Mouse (Mus musculus): ENCODE measurements around the gene Ccdc183. TPM values are rescaled to one million over a fixed set of nuclear protein-coding genes. Genes with fewer than 3 reads are reported as not detected.

Gene Ccdc183
- total and polyA plus RNA-seq, 3 experiments = 0.05 TPM; not detected in 2

DNA sequence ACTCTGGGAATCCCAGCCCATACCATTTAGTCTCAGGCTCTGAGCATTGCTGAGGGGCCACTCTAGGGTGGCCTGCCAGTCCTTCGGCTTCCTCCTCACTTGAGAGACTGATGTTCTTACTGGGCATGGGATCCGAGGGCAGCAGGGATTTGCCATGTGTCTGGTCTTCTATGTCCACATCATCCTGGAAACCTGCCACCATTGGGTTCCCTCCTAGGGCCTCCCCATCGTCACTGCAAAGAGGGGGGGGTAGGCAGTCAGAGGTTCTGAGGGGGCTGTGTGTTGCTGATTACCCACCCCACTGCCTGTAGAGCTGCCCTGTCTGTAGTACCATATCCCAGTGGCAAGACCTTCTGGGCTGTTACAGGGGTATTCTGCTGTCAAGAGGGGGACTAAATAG is 31.9 kb downstream of the Ccdc183 start:
- TF ChIP-seq GATA1 (IDR thresholded peaks at IDR 0.05; ENCODE audit: borderline replicate concordance, low read length) (no peak), CTCF (IDR thresholded peaks at IDR 0.05; ENCODE audit: low read depth, low read length) (no peak), GATA2 (IDR thresholded peaks at IDR 0.05; ENCODE audit: borderline replicate concordance, low read depth, low read length) (no peak), POLR2AphosphoS5 (IDR thresholded peaks at IDR 0.05; ENCODE audit: insufficient replicate concordance, low read depth, low read length) (no peak), TAL1 (conservative IDR thresholded peaks at IDR 0.05; ENCODE audit: low read depth, low read length) (no peak)
- peaks cover under 1% of the 10 kb centered on the region; the same call in 1 of the 2 replicates for H3K9me3 ChIP-seq (replicated peaks)
- H3K4me3 ChIP-seq (ENCODE audit: low read depth, low read length) = no peak overlapping the region
- ATAC-seq (ENCODE audit: extremely low read depth, insufficient number of reproducible peaks, low FRiP score, poor library complexity, severe bottlenecking) (no peak), DNase-seq (ENCODE audit: low spot score) (no peak)
- no peaks in the 10 kb centered on the region for H3K27me3 ChIP-seq (ENCODE audit: insufficient read depth, low read length)
- peaks cover 88% of the 10 kb centered on the region for H3K36me3 ChIP-seq (replicated peaks)
- peaks cover 29% of the 10 kb centered on the region for H3K4me1 ChIP-seq (ENCODE audit: insufficient read depth, low read depth, low read length)

DNA sequence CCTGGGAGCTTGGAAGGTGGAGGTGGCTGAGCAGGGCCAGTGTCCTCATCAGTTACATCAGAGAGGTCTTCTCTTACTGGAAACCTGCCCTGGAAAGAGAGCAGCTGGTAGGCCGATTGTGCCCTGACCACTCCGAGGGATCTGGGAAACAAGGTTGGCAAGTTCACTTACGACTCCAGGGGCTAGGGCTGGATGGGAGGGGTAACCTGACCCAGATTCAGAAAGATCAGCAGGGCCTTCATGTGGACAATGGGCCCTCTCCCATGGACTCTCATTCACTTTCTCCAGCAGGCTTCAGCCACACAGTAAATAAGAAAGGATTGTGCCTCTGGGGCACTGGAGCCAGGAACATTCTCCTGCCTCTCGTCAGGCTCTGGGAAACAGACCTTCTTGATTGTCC is 32.6 kb downstream of the Ccdc183 start:
- H3K27me3 ChIP-seq (ENCODE audit: insufficient read depth, low read length) = peaks cover under 1% of the 10 kb centered on the region; the same call in 1 of the 2 replicates
- peaks cover 81% of the 10 kb centered on the region for H3K36me3 ChIP-seq (replicated peaks)
- ATAC-seq (ENCODE audit: extremely low read depth, insufficient number of reproducible peaks, low FRiP score, poor library complexity, severe bottlenecking) (no peak), DNase-seq (ENCODE audit: low spot score) (no peak)
- peaks cover 30% of the 10 kb centered on the region for H3K4me1 ChIP-seq (ENCODE audit: insufficient read depth, low read depth, low read length)
- peaks cover 8% of the 10 kb centered on the region for H3K9me3 ChIP-seq (replicated peaks)
- no peak overlapping the region for H3K4me3 ChIP-seq (ENCODE audit: low read depth, low read length)
- no peak for TF ChIP-seq GATA2 (IDR thresholded peaks at IDR 0.05; ENCODE audit: borderline replicate concordance, low read depth, low read length)
- TF ChIP-seq GATA1 (IDR thresholded peaks at IDR 0.05; ENCODE audit: borderline replicate concordance, low read length) = no peak
- TF ChIP-seq TAL1 (conservative IDR thresholded peaks at IDR 0.05; ENCODE audit: low read depth, low read length) = no peak
- TF ChIP-seq POLR2AphosphoS5 (IDR thresholded peaks at IDR 0.05; ENCODE audit: insufficient replicate concordance, low read depth, low read length) = no peak
- no peak for TF ChIP-seq CTCF (IDR thresholded peaks at IDR 0.05; ENCODE audit: low read depth, low read length)

DNA sequence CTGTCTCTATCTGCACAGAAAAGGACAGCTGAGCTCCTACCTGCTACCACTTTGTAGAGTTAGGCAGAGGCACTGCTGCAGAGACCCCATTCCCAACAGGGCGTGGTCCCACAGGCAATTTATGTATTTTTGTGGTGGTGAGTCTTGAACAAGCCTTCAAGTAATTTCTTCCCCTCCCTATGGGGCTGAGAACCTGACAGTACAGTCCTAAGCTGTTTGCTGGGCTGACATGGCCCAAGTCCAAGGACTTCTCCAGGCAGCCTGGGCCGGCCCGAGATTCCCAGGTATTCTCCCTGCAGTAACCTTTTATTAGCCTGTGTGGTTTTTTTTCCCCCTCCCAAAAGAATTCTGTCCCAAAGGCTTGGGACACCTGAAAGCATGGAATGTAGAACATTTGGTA is 33.3 kb downstream of the Ccdc183 start:
- Histone ChIP-seq H3K9me3 (replicated peaks) (peaks cover 15% of the 10 kb centered on the region), H3K4me3 (ENCODE audit: low read depth, low read length) (no peak overlapping the region), H3K27me3 (ENCODE audit: insufficient read depth, low read length) (peaks cover 4% of the 10 kb centered on the region; the same call in 1 of the 2 replicates), H3K36me3 (replicated peaks) (peaks cover 74% of the 10 kb centered on the region), H3K4me1 (ENCODE audit: insufficient read depth, low read depth, low read length) (peaks cover 30% of the 10 kb centered on the region)
- DNase-seq (ENCODE audit: low spot score) = no peak
- no peak for ATAC-seq (ENCODE audit: extremely low read depth, insufficient number of reproducible peaks, low FRiP score, poor library complexity, severe bottlenecking)
- TF ChIP-seq GATA2 (IDR thresholded peaks at IDR 0.05; ENCODE audit: borderline replicate concordance, low read depth, low read length) (no peak), TAL1 (conservative IDR thresholded peaks at IDR 0.05; ENCODE audit: low read depth, low read length) (no peak), POLR2AphosphoS5 (IDR thresholded peaks at IDR 0.05; ENCODE audit: insufficient replicate concordance, low read depth, low read length) (no peak), GATA1 (IDR thresholded peaks at IDR 0.05; ENCODE audit: borderline replicate concordance, low read length) (no peak), CTCF (IDR thresholded peaks at IDR 0.05; ENCODE audit: low read depth, low read length) (no peak)

DNA sequence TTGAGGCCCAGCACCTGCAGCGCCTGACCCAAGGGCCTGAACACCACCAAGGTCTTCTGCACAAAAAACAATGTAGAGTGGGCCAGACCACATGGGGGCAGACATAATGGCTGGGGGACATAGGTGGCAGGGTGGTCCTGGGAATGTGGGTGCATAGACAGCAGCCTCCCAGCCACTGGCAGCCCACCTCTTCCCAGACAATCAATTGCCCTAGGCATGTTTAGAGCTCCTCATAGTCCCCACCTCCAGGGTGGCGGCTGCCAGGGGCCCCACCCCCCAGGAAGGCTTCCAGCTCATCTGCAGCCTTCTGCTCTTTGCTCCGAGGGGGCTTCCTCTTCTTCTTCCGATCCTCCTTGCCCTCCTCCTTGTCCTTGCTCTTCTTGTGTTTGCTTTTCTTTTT is 33.9 kb downstream of the Ccdc183 start:
- Histone ChIP-seq H3K4me1 (ENCODE audit: insufficient read depth, low read depth, low read length) (peaks cover 30% of the 10 kb centered on the region), H3K36me3 (replicated peaks) (peaks cover 68% of the 10 kb centered on the region), H3K27me3 (ENCODE audit: insufficient read depth, low read length) (peaks cover 4% of the 10 kb centered on the region; the same call in 1 of the 2 replicates), H3K9me3 (replicated peaks) (peaks cover 21% of the 10 kb centered on the region), H3K4me3 (ENCODE audit: low read depth, low read length) (no peak overlapping the region)
- no peak for DNase-seq (ENCODE audit: low spot score)
- ATAC-seq (ENCODE audit: extremely low read depth, insufficient number of reproducible peaks, low FRiP score, poor library complexity, severe bottlenecking) = no peak
- no peak for TF ChIP-seq POLR2AphosphoS5 (IDR thresholded peaks at IDR 0.05; ENCODE audit: insufficient replicate concordance, low read depth, low read length)

DNA sequence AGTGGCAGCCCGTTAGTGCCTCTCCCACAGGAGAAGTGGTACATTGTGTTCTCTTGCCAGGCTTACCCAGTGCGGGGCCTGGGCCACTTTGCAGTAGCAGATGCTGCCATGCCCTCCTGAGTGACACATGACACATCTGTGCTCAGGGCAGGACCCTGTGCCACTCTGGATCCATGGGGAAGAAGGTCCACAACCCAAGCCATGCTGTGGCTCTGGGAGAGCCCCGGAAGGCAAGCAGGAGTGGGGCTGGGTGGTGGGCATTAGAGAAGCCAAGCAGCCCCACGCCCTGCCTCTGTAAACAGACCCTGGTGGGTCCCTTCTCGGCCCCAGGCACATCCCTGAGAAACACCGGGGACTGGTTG is 34.4 kb downstream of the Ccdc183 start:
- Histone ChIP-seq H3K9me3 (replicated peaks) (peaks cover 26% of the 10 kb centered on the region), H3K27me3 (ENCODE audit: insufficient read depth, low read length) (peaks cover 4% of the 10 kb centered on the region; the same call in 1 of the 2 replicates), H3K36me3 (replicated peaks) (peaks cover 63% of the 10 kb centered on the region), H3K4me1 (ENCODE audit: insufficient read depth, low read depth, low read length) (peaks cover 28% of the 10 kb centered on the region), H3K4me3 (ENCODE audit: low read depth, low read length) (no peak overlapping the region)
- no peak for TF ChIP-seq GATA2 (IDR thresholded peaks at IDR 0.05; ENCODE audit: borderline replicate concordance, low read depth, low read length)
- no peak for TF ChIP-seq TAL1 (conservative IDR thresholded peaks at IDR 0.05; ENCODE audit: low read depth, low read length)
- TF ChIP-seq POLR2AphosphoS5 (IDR thresholded peaks at IDR 0.05; ENCODE audit: insufficient replicate concordance, low read depth, low read length) = no peak
- TF ChIP-seq CTCF (IDR thresholded peaks at IDR 0.05; ENCODE audit: low read depth, low read length) = no peak
- TF ChIP-seq GATA1 (IDR thresholded peaks at IDR 0.05; ENCODE audit: borderline replicate concordance, low read length) = no peak
- ATAC-seq (ENCODE audit: extremely low read depth, insufficient number of reproducible peaks, low FRiP score, poor library complexity, severe bottlenecking) (no peak), DNase-seq (ENCODE audit: low spot score) (no peak)

DNA sequence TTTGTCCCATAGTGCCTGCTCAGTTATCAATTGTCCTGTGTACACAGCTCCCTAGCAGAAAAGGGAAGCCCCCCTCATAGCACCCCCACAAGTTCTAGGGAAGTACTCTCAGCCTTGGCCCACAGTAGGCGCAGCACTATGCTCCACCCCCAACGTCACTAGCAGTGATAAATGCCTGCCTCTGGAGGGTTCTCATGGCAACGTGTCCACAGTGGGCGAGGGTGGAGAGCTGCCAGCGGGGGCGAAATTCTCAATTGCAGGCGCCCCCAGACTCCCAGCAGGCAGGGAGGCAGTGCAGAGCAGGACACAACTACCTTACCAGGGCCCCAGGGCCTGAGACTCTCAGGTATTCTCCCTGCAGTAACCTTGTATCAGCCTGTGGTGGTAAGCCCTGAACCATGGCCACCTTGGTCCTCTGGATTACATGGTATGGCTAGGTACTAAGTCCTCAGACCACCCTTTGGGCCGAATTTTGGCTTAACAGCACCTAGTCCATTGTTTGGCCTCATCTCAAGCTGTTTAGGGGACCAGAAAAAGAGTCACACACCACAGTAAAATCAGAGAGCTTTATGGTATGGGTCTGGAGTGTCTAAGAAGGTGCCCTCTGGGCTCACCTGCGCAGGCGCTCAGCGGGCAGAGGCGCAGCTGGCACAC is 34.9 kb downstream of the Ccdc183 start:
- Histone ChIP-seq H3K4me3 (ENCODE audit: low read depth, low read length) (no peak overlapping the region), H3K9me3 (replicated peaks) (peaks cover 31% of the 10 kb centered on the region), H3K4me1 (ENCODE audit: insufficient read depth, low read depth, low read length) (peaks cover 28% of the 10 kb centered on the region), H3K27me3 (ENCODE audit: insufficient read depth, low read length) (peaks cover 4% of the 10 kb centered on the region; the same call in 1 of the 2 replicates), H3K36me3 (replicated peaks) (peaks cover 58% of the 10 kb centered on the region)
- DNase-seq (ENCODE audit: low spot score) (no peak), ATAC-seq (ENCODE audit: extremely low read depth, insufficient number of reproducible peaks, low FRiP score, poor library complexity, severe bottlenecking) (no peak)
- TF ChIP-seq GATA1 (IDR thresholded peaks at IDR 0.05; ENCODE audit: borderline replicate concordance, low read length) (no peak), TAL1 (conservative IDR thresholded peaks at IDR 0.05; ENCODE audit: low read depth, low read length) (no peak), POLR2AphosphoS5 (IDR thresholded peaks at IDR 0.05; ENCODE audit: insufficient replicate concordance, low read depth, low read length) (no peak), CTCF (IDR thresholded peaks at IDR 0.05; ENCODE audit: low read depth, low read length) (no peak), GATA2 (IDR thresholded peaks at IDR 0.05; ENCODE audit: borderline replicate concordance, low read depth, low read length) (no peak)
